Mouse (Mus musculus) midbrain, embryonic 16.5 days (tissue): ENCODE measurements around the gene Ppa2. TPM values are rescaled to one million over a fixed set of nuclear protein-coding genes. Genes with fewer than 3 reads are reported as not detected.

Source experiments
- ATAC-seq: fragments of 200-750 bp; cut with Nextera tagmentation; 2 replicates; pipeline ENCODE4 v1.8.0; 2017; ENCODE audit warnings: moderate TSS enrichment
- H3K27ac ChIP-seq: fragments of 300-500 bp; sonication (generic); 2 replicates; pipeline ENCODE4 v1.5.1; 2014; ENCODE audit warnings: mild to moderate bottlenecking, low read length, mixed read lengths
- H3K27me3 ChIP-seq: fragments of 300-500 bp; sonication (generic); 2 replicates; pipeline ENCODE4 v1.6.1; 2014; ENCODE audit warnings: low read depth, low read length, mixed read lengths; ENCODE audit not compliant: control insufficient read depth, insufficient read depth
- H3K36me3 ChIP-seq: fragments of 300-500 bp; sonication (generic); 2 replicates; pipeline ENCODE4 v1.6.1; 2014; ENCODE audit warnings: mild to moderate bottlenecking, low read length, moderate library complexity, mixed read lengths; ENCODE audit not compliant: control insufficient read depth, insufficient read depth
- H3K4me1 ChIP-seq: fragments of 300-500 bp; sonication (generic); 2 replicates; pipeline ENCODE4 v1.6.1; 2014; ENCODE audit warnings: mild to moderate bottlenecking, low read length, mixed read lengths; ENCODE audit not compliant: control insufficient read depth, insufficient read depth
- H3K4me2 ChIP-seq: fragments of 300-500 bp; sonication (generic); 2 replicates; pipeline ENCODE4 v1.6.1; 2014; ENCODE audit warnings: mild to moderate bottlenecking, low read length, mixed read lengths
- H3K4me3 ChIP-seq: fragments of 300-500 bp; sonication (generic); 2 replicates; pipeline ENCODE4 v1.5.1; 2014; ENCODE audit warnings: low read depth, mild to moderate bottlenecking, low read length, moderate library complexity, mixed read lengths
- H3K9ac ChIP-seq: fragments of 300-500 bp; sonication (generic); 2 replicates; pipeline ENCODE4 v1.6.1; 2014; ENCODE audit warnings: low read depth, low read length, mixed read lengths
- H3K9me3 ChIP-seq: fragments of 300-500 bp; sonication (generic); replicated peaks from 2 replicates; pipeline ENCODE4 v1.6.1; 2014; ENCODE audit warnings: mild to moderate bottlenecking, low read length, mixed read lengths; ENCODE audit not compliant: control insufficient read depth, poor library complexity, severe bottlenecking
- WGBS: fragments of 180-500 bp; shearing (Covaris S2); extraction: QIAGEN DNeasy Blood & Tissue Kit; methylation state at CpG from one replicate; pipeline ENCODE4 v1.1.7; 2014; 5-methylcytosine and 5-hydroxymethylcytosine counted together
- polyA plus RNA-seq: library from polyadenylated mRNA; unstranded; fragments of >200 nt; fragmentation: Nextera tagmentation; extraction: Ambion mirVana; gene quantifications from 2 replicates; pipeline ENCODE4 v1.2.1, GENCODE M21; 2015

The Ppa2 gene
- polyA plus RNA-seq, 1 experiment from 2014 or later: 96.0 TPM

DNA sequence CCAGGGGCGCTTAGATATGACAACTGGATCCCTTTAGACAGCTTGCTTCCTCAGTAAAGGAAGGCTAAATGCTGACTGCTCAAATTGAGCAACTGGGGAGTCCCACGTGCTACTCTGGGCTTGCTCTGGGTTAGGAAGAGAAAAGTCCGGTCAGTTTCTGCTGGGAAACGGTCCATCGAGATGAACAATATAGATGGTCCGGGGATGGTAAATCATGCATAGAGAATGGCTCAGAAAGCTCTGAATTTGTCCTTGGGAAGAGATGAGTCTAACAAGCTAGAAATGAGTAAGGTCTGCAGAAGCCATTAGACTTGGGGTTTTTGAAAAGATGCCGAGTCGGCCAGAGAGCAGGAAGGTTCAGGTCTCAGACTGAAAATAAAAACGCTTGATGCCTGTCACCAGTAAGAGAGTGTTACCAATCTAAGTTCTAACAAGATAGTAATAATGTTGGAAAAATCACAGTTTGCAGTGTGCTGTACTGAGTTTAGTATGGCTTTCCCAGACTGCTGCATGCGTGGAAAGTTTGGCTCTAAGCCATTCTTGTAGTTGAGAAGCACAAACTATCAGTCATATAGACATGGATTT is 80.0 kb downstream of the Ppa2 start:
- WGBS: 94% methylated on average over 10 of the region's 10 CpGs
- no peak for ATAC-seq
- H3K36me3 ChIP-seq: no peaks in the 10 kb centered on the region
- H3K27me3 ChIP-seq: no peaks in the 10 kb centered on the region
- no peaks in the 10 kb centered on the region for H3K4me1 ChIP-seq
- H3K9ac ChIP-seq: no peak overlapping the region
- H3K27ac ChIP-seq: no peak overlapping the region
- H3K4me3 ChIP-seq: no peak overlapping the region
- no peak overlapping the region for H3K4me2 ChIP-seq
- H3K9me3 ChIP-seq: no peaks in the 10 kb centered on the region

DNA sequence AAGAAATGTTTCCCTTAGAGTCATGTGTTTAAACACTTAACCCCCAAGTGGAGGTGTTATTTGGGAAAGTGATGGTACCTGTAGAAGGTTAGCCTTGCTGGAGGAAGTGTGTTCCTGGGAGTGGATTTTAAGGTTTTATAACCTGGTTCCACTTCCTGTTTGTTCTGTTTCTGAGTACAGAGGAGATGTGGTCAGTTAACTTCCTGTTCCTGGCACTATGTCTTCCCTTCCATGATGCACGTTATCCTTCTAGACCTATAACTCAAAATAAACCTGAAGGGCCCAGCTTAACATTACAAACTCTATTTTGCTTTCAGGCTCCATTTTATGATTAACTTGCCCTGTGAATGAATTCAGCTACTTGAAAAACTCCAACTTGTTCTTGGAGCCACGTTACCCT is 84.6 kb downstream of the Ppa2 start:
- 81% methylated on average over 2 of the region's 2 CpGs for WGBS
- Histone ChIP-seq H3K4me2 (no peak overlapping the region), H3K27me3 (no peaks in the 10 kb centered on the region), H3K9ac (no peak overlapping the region), H3K4me1 (no peaks in the 10 kb centered on the region), H3K27ac (no peak overlapping the region), H3K4me3 (no peak overlapping the region), H3K36me3 (no peaks in the 10 kb centered on the region), H3K9me3 (no peaks in the 10 kb centered on the region)
- no peak for ATAC-seq

DNA sequence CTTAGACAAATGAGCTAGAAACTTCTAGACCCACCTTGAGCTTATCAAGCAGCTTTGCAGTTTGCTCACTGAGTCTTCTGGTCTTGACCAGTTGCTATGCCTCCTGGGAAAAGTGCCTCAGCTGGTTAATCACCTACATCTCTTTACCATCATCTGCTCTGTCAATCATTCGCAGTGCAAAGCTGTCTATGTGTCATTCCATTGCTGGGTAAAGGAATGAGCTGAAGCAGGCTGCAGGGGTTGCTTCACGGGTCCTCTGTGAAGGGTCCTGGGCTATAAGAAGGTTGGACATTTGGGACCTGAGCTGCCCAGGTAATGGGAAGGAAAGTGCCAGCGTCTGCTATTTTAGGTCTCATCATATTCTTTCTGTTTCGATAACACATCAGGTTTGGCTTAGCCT is 93.9 kb downstream of the Ppa2 start:
- no peak overlapping the region for H3K4me3 ChIP-seq
- no peaks in the 10 kb centered on the region for H3K36me3 ChIP-seq
- no peaks in the 10 kb centered on the region for H3K4me1 ChIP-seq
- H3K9ac ChIP-seq: no peak overlapping the region
- H3K9me3 ChIP-seq: no peaks in the 10 kb centered on the region
- no peaks in the 10 kb centered on the region for H3K27me3 ChIP-seq
- H3K4me2 ChIP-seq: no peak overlapping the region
- no peak for ATAC-seq
- H3K27ac ChIP-seq: no peak overlapping the region
- whole genome bisulfite sequencing: 85% methylated on average over 4 of the region's 4 CpGs

DNA sequence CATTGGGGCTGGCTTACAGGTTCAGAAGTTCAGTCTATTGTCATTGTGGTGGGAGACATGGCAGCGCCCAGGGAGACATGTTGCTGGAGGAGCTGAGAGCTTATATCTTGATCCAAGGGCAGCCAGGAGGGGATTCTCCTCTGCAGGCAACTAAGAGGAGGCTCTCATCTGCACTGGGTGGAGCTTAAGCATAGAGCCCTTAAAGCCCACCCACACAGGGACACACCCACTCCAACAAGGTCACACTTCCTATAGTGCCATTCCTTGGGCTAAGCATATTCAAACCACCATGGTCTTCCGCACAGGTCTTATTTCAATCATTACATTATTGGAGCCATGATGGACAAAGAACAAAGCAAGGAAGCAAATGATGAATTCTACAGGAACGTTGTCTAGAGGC is 95.7 kb downstream of the Ppa2 start:
- Histone ChIP-seq H3K9ac (no peak overlapping the region), H3K9me3 (no peaks in the 10 kb centered on the region), H3K4me3 (no peak overlapping the region), H3K27me3 (no peaks in the 10 kb centered on the region), H3K4me2 (no peak overlapping the region), H3K36me3 (no peaks in the 10 kb centered on the region), H3K27ac (no peak overlapping the region), H3K4me1 (no peaks in the 10 kb centered on the region)
- ATAC-seq: no peak
- WGBS: 90% methylated on average over 3 of the region's 3 CpGs

DNA sequence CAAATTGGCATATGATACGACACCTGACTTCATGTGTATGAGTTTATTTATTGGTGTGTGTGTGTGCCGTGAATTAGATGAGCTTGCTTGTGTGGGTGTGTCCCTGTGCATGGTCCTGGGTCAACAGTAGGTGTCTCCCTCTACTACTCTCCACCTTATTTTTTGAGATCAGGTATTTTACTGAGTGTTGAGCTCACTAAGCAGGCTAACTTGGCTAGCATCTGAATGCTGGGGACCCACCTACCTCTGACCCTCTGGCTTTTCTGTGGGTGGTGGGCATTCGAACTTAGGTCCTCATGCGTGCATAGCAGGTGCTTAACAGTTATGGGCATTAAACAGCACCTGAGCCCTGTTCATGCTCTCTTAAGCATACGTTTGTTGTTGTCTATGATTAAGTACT is 96.3 kb downstream of the Ppa2 start:
- ATAC-seq: no peak
- 89% methylated on average over 5 of the region's 5 CpGs for WGBS
- no peak overlapping the region for H3K9ac ChIP-seq

DNA sequence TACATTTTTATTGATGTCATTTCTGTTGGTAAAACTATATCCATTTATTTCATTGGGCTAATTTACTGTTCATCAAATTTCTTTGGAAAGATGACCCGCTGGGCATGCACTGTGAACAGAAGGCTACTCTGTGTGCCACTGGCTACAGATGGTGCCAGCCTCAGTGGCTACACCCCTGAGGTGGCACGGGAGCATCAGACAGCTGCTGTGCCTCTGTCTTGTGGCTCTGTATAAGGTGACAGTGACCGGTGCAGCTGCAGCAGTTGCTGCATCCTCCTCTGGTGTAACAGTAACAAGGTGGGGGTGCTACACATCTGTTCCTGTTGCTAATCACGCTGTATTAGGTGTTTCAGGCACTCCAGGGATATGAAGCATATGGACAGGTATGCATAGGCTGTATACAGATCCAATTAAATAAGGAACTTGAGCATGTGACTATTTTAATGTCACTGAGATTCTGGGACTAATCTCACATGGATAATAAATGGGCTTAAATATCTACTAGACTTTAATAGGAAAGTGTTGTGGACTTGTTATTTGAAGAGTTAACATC is 101.3 kb downstream of the Ppa2 start:
- H3K9me3 ChIP-seq: no peaks in the 10 kb centered on the region
- no peaks in the 10 kb centered on the region for H3K36me3 ChIP-seq
- no peak for ATAC-seq
- H3K9ac ChIP-seq: no peak overlapping the region
- no peak overlapping the region for H3K4me3 ChIP-seq
- no peak overlapping the region for H3K27ac ChIP-seq
- no peaks in the 10 kb centered on the region for H3K27me3 ChIP-seq
- no peaks in the 10 kb centered on the region for H3K4me1 ChIP-seq
- WGBS: 74% methylated on average over 4 of the region's 4 CpGs
- H3K4me2 ChIP-seq: no peak overlapping the region

More for the DNA sequence above, 96.3 kb downstream of the Ppa2 start:
- no peak overlapping the region for H3K27ac ChIP-seq
- H3K27me3 ChIP-seq: no peaks in the 10 kb centered on the region
- no peaks in the 10 kb centered on the region for H3K9me3 ChIP-seq
- no peaks in the 10 kb centered on the region for H3K36me3 ChIP-seq
- no peaks in the 10 kb centered on the region for H3K4me1 ChIP-seq
- H3K4me2 ChIP-seq: no peak overlapping the region
- no peak overlapping the region for H3K4me3 ChIP-seq

DNA sequence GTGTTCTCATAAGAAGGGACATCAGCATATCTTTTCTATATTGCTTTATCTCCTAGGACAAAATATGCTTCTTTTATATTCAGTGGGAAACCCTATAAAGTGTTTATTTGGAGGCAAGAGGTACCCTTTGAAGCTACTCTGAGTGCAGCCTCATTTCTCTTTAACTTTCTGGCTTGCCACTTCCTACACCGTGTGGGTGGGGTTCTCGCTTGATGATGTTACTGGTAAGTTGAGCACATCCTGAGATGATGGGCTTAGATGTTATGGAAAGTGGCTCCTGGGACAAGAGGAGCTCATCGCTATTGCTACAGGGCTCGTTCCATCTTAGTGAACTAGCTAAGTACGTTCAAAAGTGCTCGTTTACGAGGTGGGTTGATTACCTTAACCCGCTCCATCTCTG is 101.9 kb downstream of the Ppa2 start:
- no peak for ATAC-seq
- 95% methylated on average over 8 of the region's 8 CpGs for WGBS
- H3K4me3 ChIP-seq: no peak overlapping the region
- no peak overlapping the region for H3K9ac ChIP-seq
- no peaks in the 10 kb centered on the region for H3K9me3 ChIP-seq
- H3K4me1 ChIP-seq: no peaks in the 10 kb centered on the region
- H3K36me3 ChIP-seq: no peaks in the 10 kb centered on the region
- no peak overlapping the region for H3K4me2 ChIP-seq
- no peaks in the 10 kb centered on the region for H3K27me3 ChIP-seq
- no peak overlapping the region for H3K27ac ChIP-seq

DNA sequence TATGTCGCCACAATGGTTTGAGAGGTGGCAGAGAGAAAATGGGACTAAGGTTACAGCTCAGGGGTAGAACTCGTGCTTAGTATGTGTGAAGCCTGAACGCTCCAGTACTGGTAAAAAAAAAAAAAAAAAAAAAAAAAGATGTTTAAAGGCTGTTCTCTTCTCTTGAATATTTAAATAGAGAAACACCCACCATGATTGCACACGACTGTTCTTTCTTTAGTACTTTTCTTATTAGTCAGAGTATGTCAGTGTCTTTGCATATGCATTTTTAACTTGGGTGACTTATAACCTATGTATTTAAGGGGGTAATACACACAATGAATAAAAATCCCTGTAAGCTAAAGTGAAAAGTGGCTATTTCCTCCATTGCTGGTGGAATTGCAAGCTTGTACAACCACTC is 104.8 kb downstream of the Ppa2 start:
- Histone ChIP-seq H3K4me1 (no peaks in the 10 kb centered on the region), H3K4me2 (no peak overlapping the region), H3K9ac (no peak overlapping the region), H3K27me3 (no peaks in the 10 kb centered on the region), H3K9me3 (no peaks in the 10 kb centered on the region), H3K36me3 (no peaks in the 10 kb centered on the region), H3K4me3 (no peak overlapping the region), H3K27ac (no peak overlapping the region)
- 91% methylated on average over 4 of the region's 4 CpGs for WGBS
- ATAC-seq: no peak

DNA sequence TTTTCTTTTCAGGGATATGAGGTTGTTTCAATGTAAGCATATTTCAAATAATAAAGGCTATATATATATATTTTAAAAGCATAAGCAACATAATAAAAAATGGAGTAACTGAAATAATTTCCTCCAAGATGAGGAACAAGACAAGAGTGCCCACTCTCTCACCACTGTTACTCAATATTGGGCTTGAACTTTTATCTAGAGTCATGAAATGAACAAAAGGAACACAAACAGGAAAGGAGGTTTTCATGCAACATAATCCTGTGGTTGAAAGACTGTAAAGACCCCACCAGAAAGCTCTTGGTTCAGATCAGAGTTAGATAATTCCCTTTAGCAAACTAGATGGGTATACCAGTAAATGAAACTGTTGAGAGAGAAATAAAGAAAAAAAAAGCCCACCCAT is 113.2 kb downstream of the Ppa2 start:
- H3K4me2 ChIP-seq: no peak overlapping the region
- ATAC-seq: no peak

More for the DNA sequence above, 113.2 kb downstream of the Ppa2 start:
- no peaks in the 10 kb centered on the region for H3K4me1 ChIP-seq
- H3K4me3 ChIP-seq: no peak overlapping the region
- H3K27me3 ChIP-seq: no peaks in the 10 kb centered on the region
- no peak overlapping the region for H3K27ac ChIP-seq
- H3K36me3 ChIP-seq: no peaks in the 10 kb centered on the region
- no peaks in the 10 kb centered on the region for H3K9me3 ChIP-seq
- H3K9ac ChIP-seq: no peak overlapping the region
